Mouse (Mus musculus): ENCODE data around the gene Gnpat. TPM values are rescaled to one million over a fixed set of nuclear protein-coding genes. Genes with fewer than 3 reads are reported as not detected.

Gnpat gene
- polyA plus RNA-seq, 2 experiments: 94.8 to 95.1 TPM

- no peaks in the 10 kb centered on the region for H3K36me3 ChIP-seq (ENCODE audit: control insufficient read depth, insufficient read depth, low read length)
- ATAC-seq (ENCODE audit: low FRiP score, low read depth) (no peak), DNase-seq (ENCODE audit: low spot score) (no peak)
- no peak overlapping the region for H3K27ac ChIP-seq (replicated peaks; ENCODE audit: low read depth, low read length)
- no peak overlapping the region for H3K4me3 ChIP-seq (replicated peaks; ENCODE audit: low read length)
- TF ChIP-seq POLR2A (IDR thresholded peaks at IDR 0.05; ENCODE audit: borderline replicate concordance, extremely low read depth, insufficient read depth, insufficient read length): no peak
- no peak overlapping the region for H3K9ac ChIP-seq (ENCODE audit: low read depth, low read length, severe bottlenecking)
- H3K4me1 ChIP-seq (ENCODE audit: control insufficient read depth, insufficient read depth, low read length): no peaks in the 10 kb centered on the region
- no peaks in the 10 kb centered on the region for H3K9me3 ChIP-seq (ENCODE audit: control insufficient read depth, low read length)
- no peaks in the 10 kb centered on the region for H3K27me3 ChIP-seq (ENCODE audit: control insufficient read depth, insufficient read depth, low read length)
- no peak overlapping the region for H3K4me2 ChIP-seq (replicated peaks; ENCODE audit: low read depth, low read length, severe bottlenecking)
- WGBS: 74% methylated on average over 24 of the region's 24 CpGs
These were observed 34.1 kb upstream of the Gnpat start for GRCm38 (mm10) chr8:124828561-124829240.

GRCm38 (mm10) chr8:124830050-124830449 lies 32.8 kb upstream of the Gnpat start:
- no peak for TF ChIP-seq POLR2A (IDR thresholded peaks at IDR 0.05; ENCODE audit: borderline replicate concordance, extremely low read depth, insufficient read depth, insufficient read length)
- ATAC-seq (ENCODE audit: low FRiP score, low read depth): no peak
- H3K4me2 ChIP-seq (replicated peaks; ENCODE audit: low read depth, low read length, severe bottlenecking): no peak overlapping the region
- no peak for DNase-seq (ENCODE audit: low spot score)
- H3K4me1 ChIP-seq (ENCODE audit: control insufficient read depth, insufficient read depth, low read length): peaks cover 7% of the 10 kb centered on the region; the same call in 1 of the 2 replicates
- WGBS: 78% methylated on average over 13 of the region's 13 CpGs
- H3K27me3 ChIP-seq (ENCODE audit: control insufficient read depth, insufficient read depth, low read length): no peaks in the 10 kb centered on the region
- H3K9me3 ChIP-seq (ENCODE audit: control insufficient read depth, low read length): no peaks in the 10 kb centered on the region
- H3K4me3 ChIP-seq (replicated peaks; ENCODE audit: low read length): no peak overlapping the region
- no peak overlapping the region for H3K9ac ChIP-seq (ENCODE audit: low read depth, low read length, severe bottlenecking)
- H3K27ac ChIP-seq (replicated peaks; ENCODE audit: low read depth, low read length): no peak overlapping the region
- no peaks in the 10 kb centered on the region for H3K36me3 ChIP-seq (ENCODE audit: control insufficient read depth, insufficient read depth, low read length)

GRCm38 (mm10) chr8:124831531-124831930 lies 31.3 kb upstream of the Gnpat start:
- no peak overlapping the region for H3K9ac ChIP-seq (ENCODE audit: low read depth, low read length, severe bottlenecking)
- no peak for TF ChIP-seq POLR2A (IDR thresholded peaks at IDR 0.05; ENCODE audit: borderline replicate concordance, extremely low read depth, insufficient read depth, insufficient read length)
- no peaks in the 10 kb centered on the region for H3K36me3 ChIP-seq (ENCODE audit: control insufficient read depth, insufficient read depth, low read length)
- WGBS: 76% methylated on average over 6 of the region's 6 CpGs
- H3K27me3 ChIP-seq (ENCODE audit: control insufficient read depth, insufficient read depth, low read length): no peaks in the 10 kb centered on the region
- H3K4me1 ChIP-seq (ENCODE audit: control insufficient read depth, insufficient read depth, low read length): peaks cover 7% of the 10 kb centered on the region; the same call in 1 of the 2 replicates
- H3K9me3 ChIP-seq (ENCODE audit: control insufficient read depth, low read length): no peaks in the 10 kb centered on the region
- H3K27ac ChIP-seq (replicated peaks; ENCODE audit: low read depth, low read length): no peak overlapping the region
- DNase-seq (ENCODE audit: low spot score) (no peak), ATAC-seq (ENCODE audit: low FRiP score, low read depth) (no peak)
- H3K4me3 ChIP-seq (replicated peaks; ENCODE audit: low read length): no peak overlapping the region
- no peak overlapping the region for H3K4me2 ChIP-seq (replicated peaks; ENCODE audit: low read depth, low read length, severe bottlenecking)

GRCm38 (mm10) chr8:124831941-124832340 lies 30.9 kb upstream of the Gnpat start:
- no peaks in the 10 kb centered on the region for H3K27me3 ChIP-seq (ENCODE audit: control insufficient read depth, insufficient read depth, low read length)
- no peaks in the 10 kb centered on the region for H3K9me3 ChIP-seq (ENCODE audit: control insufficient read depth, low read length)
- 79% methylated on average over 6 of the region's 6 CpGs for WGBS
- H3K27ac ChIP-seq (replicated peaks; ENCODE audit: low read depth, low read length): no peak overlapping the region
- no peak for ATAC-seq (ENCODE audit: low FRiP score, low read depth)
- peaks cover 7% of the 10 kb centered on the region; the same call in 1 of the 2 replicates for H3K4me1 ChIP-seq (ENCODE audit: control insufficient read depth, insufficient read depth, low read length)
- DNase-seq (ENCODE audit: low spot score): no peak
- no peak overlapping the region for H3K4me3 ChIP-seq (replicated peaks; ENCODE audit: low read length)
- H3K4me2 ChIP-seq (replicated peaks; ENCODE audit: low read depth, low read length, severe bottlenecking): no peak overlapping the region
- H3K9ac ChIP-seq (ENCODE audit: low read depth, low read length, severe bottlenecking): no peak overlapping the region
- no peak for TF ChIP-seq POLR2A (IDR thresholded peaks at IDR 0.05; ENCODE audit: borderline replicate concordance, extremely low read depth, insufficient read depth, insufficient read length)
- H3K36me3 ChIP-seq (ENCODE audit: control insufficient read depth, insufficient read depth, low read length): no peaks in the 10 kb centered on the region

- H3K27me3 ChIP-seq (ENCODE audit: control insufficient read depth, insufficient read depth, low read length): no peaks in the 10 kb centered on the region
- ATAC-seq (ENCODE audit: low FRiP score, low read depth): no peak
- DNase-seq (ENCODE audit: low spot score): no peak
- H3K36me3 ChIP-seq (ENCODE audit: control insufficient read depth, insufficient read depth, low read length): peaks cover 9% of the 10 kb centered on the region
- H3K4me1 ChIP-seq (ENCODE audit: control insufficient read depth, insufficient read depth, low read length): peaks cover 7% of the 10 kb centered on the region; the same call in 1 of the 2 replicates
- H3K4me3 ChIP-seq (replicated peaks; ENCODE audit: low read length): no peak overlapping the region
- TF ChIP-seq POLR2A (IDR thresholded peaks at IDR 0.05; ENCODE audit: borderline replicate concordance, extremely low read depth, insufficient read depth, insufficient read length): no peak
- H3K9me3 ChIP-seq (ENCODE audit: control insufficient read depth, low read length): no peaks in the 10 kb centered on the region
- WGBS: 37% methylated on average over 15 of the region's 15 CpGs
- peak overlapping the region; percentile 28; the same call in 1 of the 2 replicates for H3K4me2 ChIP-seq (replicated peaks; ENCODE audit: low read depth, low read length, severe bottlenecking)
- no peak overlapping the region for H3K27ac ChIP-seq (replicated peaks; ENCODE audit: low read depth, low read length)
- no peak overlapping the region for H3K9ac ChIP-seq (ENCODE audit: low read depth, low read length, severe bottlenecking)
These were observed 29.2 kb upstream of the Gnpat start for GRCm38 (mm10) chr8:124833430-124834205.

Measured in limb, embryonic 14.5 days (tissue).